Mouse (Mus musculus) cerebral cortex, adult 2 months (tissue): ENCODE measurements around the gene Cryaa.

ENCODE experiments used
- WGBS: fragments of 180-500 bp; shearing (Covaris S2); methylation state at CpG from one replicate; pipeline ENCODE4 v1.1.7; 2018; 5-methylcytosine and 5-hydroxymethylcytosine counted together

Cryaa gene

DNA sequence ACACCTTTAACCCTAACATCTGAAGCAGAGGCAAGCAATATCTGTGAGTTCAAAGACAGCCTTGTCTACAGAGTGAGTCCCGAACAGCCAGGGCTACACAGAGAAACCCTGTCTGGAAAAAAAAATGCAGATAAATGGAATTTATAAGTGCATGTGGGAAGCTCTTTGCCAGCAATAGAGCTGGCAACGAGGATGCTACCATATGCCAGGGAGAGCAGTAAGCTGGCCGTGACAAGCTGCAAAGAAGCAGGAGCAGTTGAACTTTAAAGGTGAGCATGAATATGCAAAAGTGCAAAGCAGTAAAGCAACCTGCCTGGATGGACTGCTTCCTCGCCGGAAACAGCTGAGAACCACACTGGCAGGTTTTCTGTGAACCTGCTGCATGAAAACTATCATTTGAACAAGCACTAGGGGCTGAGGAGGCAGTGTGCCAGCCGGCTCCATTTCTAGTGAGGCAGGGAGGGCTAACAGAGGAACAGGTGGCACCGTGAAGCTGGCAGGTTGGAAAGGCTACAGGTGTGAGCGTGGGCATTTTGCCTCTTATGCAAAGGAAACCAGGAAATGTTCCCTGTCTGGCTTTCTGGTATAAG is 16.9 kb upstream of the Cryaa start:
- 37% methylated on average over 8 of the region's 8 CpGs for WGBS

DNA sequence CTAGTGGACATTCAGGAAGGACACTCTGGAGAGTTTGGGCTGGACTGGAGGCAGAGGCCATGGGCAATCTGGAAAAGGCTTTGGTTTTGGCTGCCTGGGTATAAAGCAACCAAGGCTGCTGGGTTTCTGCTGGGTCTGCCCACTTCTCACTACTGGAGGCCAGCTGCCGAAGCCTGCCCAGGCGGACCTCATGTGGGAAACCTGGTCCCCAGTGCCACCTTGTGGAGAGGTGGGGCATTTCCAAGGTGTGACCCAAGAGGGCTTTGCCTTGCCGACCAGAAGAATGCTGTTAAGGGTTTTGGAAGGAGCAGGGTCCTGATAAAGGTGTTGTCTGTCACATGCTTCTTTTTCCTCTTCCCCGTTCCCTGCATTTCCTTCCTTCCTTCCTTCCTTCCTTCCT is 12.8 kb upstream of the Cryaa start:
- WGBS = 13% methylated on average over 4 of the region's 4 CpGs

DNA sequence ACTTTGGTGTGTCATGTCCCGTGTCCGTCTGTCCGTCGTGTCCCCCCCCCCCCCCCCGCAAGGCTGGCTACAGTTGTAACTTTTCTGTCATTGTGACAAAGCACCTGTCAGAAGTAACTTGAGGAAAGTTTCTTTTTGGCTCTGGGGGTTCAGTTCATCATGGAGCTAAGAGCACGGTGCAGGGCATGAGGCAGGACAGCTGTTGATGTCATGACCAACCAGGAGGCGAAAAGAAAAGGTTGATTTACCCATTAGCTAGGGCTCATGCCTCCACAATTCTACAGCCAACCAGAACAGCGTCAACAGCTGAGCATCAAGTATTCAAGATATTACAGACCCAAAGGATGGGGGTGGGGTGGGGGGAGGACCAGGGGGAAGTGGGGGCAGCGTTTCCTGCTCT is 9.3 kb upstream of the Cryaa start:
- WGBS = 78% methylated on average over 9 of the region's 9 CpGs

DNA sequence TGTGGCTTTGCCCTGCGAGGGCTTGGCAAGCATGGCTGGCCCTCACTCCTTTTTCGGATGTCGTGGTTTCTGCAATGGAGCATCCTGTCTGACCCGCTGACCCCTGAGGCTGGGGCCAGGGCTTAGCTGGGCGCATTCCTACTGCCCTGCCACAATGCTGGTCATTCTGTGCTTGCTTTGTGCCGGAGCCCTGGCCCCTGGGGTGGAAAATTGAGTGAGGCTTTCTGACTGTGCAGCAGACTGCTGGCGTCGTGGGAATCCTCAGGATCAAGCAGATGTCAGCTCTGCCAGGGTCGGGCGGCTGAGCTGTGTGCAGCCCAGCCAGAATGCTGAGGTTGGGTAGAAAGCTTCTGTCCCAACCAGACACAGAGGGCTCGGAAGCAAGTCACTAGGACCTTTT is 7.4 kb upstream of the Cryaa start:
- 44% methylated on average over 11 of the region's 11 CpGs for WGBS

DNA sequence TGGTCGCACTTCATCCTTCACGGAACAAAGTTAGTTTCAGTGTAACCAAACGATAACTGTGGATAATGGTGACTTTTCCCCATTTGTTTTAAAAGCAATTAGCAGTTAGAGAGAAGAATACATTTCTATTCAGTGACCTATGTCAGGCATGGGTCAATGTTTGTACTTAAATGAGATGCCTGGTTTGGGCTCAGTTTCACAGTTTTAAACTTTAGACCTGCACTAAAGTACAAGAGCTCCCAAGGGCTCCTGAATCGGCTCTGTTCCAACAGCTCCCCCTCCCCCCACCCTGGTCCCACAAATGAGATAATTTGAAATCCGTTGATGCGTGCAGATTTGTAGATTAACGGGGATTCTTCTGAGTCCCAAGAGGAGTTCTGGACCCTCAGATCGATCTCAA is 5.9 kb upstream of the Cryaa start:
- WGBS = 85% methylated on average over 8 of the region's 8 CpGs

DNA sequence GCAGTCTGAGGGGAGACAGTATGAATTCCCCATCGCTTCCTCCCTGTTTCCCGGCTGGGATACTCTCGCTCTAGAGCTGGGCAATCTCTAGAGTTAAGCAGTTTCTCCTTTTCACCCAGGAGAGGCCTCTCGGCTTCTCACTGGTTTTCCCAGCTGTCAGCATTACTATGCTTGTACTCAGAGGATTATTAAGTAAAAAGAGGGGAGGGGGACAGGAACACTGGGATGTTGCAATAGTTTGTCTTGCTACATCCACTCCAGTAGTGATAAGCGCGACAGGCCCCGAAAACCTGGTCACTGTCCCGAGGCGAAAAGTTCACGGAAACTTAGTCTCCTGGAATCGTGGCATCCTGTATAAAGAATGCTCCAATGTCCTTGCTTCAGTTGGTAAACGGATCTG is 5.3 kb upstream of the Cryaa start:
- 94% methylated on average over 12 of the region's 12 CpGs for WGBS

DNA sequence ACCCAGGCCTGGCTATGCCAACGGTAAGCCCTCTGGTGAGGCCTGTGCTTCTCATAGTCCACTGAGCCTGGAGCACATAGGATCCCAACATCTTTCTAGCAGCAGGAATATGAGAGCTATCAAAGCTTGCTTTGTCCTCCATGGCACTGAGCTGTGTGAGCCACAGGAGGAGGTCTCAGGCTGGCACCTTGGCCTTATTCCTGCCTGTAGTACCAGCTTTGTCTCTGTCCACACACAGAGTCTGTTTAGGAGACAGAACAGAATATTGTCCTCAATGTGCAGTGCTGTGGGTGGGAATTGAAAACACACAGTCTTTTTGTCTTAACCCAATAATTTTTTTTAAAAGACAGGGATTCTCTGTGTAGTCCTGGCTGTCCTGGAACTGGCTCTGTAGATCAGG is 3.2 kb upstream of the Cryaa start:
- WGBS = 76% methylated on average over 1 of the region's 1 CpGs

DNA sequence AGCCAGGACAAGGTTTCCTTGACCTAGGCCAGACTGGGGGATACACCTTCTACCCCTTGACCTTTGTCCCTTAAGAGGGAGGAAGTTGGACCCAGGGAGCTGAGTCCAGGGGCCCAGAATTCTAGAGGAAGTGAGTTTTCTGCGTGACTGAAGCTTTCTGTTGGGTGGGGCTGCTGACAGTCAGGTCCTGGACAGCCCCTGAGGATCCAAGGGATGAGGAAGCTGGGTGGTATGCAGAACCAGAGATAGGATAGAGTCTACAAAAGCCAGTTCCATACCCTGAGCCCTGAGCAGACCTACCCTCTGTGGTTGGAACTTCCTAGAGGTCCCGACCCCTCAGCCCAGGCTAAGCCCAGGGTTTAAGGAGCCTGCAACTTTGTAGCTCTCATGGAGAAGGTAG is 2.8 kb downstream of the Cryaa start:
- WGBS = 87% methylated on average over 2 of the region's 2 CpGs

DNA sequence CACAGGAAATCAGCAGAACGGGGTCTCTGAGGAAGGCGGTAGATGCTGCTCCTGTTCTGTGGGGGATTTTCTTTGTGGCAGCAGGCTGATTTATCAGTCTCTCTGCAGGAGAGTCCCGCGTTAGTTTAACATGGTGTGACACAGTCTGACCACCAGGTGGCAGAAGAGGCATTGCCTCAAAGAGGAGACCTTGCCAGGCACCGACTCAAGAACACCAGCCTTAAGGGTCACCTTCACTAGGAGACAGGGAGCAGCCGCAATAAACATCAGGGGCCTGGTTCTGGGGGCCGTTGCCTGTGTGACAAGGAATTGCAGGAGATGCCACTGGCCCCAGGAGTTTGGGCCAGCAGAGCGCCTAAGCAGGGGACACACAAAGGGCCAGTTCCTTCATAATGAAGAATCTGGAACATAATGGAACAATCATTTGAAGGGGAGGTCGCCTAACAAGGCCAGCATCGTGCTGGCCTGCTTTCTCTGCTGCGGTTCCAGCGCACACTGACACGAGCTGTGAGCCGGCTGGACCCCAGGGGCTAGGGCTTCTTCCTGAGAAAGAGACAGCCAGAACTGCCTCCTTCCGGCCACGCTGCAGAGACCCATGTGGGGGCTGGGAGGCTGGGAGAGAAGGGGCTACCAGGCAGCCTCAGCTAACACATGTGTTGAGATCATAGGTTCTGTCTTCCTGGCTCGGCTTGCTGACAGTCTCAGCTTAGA is 8.1 kb downstream of the Cryaa start:
- 8% methylated on average over 17 of the region's 17 CpGs for WGBS

DNA sequence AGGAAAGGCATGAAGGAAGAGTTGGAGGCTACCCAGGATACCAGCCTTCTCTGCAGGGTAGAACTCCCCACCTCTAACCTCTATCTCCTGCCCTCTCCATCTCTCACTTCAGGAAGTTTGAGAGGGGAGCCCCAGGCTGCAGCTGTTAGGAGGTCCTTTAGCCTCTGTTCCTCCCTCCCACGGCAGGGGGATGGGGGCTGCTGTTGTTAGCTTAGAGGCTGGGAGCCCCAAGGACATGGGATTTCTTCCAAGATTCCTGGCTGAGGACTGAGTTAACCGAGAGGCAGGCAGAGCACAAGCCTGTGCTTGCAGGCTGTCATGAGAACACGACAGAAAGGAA is 8.6 kb downstream of the Cryaa start:
- 15% methylated on average over 3 of the region's 3 CpGs for WGBS

DNA sequence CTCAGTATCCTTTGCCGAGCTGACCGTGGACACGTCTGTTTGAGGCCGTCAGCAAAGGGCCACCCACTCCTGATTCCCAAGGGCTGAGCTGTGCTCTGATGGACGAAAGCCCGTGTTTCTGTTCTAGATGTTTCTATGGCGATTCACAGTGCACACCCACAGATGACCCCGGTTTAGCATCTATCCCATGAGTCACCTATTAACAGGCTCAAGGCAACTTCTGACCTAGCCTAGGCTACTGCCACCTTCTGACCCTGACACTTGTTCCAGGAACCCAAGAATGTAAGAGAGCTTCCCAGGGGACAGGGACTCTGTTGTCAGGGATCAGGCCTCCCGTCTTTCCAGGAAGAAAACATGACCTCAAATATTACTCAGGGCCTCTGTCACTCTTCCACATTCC is 10.5 kb downstream of the Cryaa start:
- WGBS = 89% methylated on average over 9 of the region's 9 CpGs

DNA sequence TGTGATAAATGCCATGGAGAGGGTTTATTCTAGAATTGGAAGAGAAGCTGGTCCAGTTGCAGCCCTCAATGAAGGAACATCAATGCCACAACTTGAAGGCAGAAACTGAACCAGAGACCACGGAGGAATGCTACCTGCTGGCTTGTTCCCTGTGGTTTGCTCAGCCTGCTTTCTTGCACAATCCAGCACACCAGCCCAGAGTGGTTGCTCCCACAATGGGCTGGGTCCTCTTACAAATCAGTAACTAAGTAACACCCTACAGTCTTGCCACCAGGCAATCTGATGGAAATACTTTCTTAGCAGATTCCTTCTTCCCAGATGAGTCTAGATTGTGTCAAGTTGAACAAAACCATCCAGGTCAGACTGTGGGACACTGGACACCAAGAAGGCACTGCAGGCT is 12.0 kb downstream of the Cryaa start:
- WGBS = 83% methylated on average over 1 of the region's 1 CpGs

DNA sequence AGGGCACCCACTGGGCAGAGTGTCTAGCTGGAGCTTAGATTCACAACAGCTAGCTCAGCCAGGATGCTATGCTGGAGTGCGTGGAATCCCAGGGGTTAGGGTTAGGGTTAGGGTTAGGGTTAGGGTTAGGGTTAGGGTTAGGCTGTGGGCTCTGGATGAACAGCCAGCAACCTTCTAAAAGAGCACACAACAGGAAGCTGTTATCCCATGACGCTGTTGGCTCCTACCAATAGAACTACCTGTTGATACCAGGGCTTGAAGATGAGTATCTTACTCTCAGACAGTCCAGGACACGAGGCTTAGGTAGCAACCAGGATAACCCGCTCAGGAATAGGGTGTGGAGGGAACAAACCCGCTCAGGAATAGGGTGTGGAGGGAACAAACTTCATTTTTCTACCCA is 15.3 kb downstream of the Cryaa start:
- WGBS = 43% methylated on average over 5 of the region's 5 CpGs

DNA sequence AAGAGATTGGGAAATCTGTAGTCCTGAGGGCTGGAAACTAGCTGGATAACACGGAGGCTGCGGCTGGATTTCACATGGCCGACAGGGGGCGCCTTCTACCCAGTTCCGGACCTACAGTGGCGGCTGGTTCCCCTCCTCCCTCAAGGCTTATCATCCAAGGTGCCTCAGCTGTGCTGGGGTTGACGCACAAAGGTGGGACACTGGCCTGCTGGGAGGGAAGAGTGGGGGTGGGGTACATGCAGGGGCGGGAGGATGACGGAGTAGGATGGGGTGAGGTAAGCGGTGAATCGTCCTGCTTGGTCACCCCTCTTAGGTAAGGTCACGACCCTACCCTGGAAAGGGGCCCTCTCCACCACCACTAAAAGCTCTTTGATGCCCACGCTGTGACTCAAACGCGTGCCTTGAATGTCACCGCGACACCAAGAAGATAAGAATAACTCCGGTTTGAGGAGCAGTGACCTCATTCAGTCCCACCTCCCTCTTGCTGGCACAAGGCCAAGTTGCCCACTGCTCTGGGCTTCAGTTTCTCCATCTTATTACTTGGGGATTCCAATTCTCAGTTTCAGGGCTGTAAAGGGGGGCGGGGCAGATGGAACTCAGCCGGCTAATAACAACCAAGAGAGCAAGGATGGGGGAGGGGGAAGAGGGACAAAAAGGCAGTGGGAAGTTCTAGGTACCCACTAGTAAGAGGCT is 15.9 kb downstream of the Cryaa start:
- 6% methylated on average over 20 of the region's 20 CpGs for WGBS

DNA sequence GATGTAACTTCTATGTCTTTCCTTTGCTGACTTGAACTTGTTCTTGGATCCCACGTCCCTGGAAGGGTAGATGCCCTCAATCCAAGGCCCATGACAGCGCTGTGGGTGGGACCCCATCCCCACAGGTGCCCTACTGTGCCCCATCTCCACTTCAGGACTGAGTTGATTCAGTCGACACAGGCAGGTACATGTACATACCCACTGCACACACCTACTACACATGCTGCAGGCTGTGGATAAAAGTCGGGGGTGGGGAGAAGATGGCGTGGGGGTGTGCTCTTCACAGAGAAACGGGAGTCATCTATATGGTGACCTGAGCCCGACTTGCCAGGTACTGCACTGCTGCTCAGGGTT is 16.4 kb downstream of the Cryaa start:
- 63% methylated on average over 7 of the region's 7 CpGs for WGBS

DNA sequence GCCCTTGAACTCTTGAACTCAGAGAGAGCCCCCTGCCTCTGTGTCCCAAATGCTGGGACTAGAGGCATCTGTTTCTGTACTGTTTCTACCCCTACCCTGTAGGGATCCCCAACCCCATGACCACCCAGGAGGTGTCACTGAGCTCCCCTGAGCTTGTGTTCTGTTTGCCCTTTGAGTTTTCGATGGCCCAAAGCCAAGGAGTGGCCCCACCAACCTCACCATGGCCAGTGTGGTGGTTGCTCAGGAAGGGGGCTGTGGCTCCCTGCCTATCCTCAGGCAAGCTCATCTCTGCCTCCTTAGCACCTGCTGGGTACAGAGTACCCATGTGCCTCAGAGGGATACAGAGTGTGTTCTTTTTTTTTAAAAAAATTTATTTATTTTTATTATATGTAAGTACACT is 17.3 kb downstream of the Cryaa start:
- 97% methylated on average over 1 of the region's 1 CpGs for WGBS

DNA sequence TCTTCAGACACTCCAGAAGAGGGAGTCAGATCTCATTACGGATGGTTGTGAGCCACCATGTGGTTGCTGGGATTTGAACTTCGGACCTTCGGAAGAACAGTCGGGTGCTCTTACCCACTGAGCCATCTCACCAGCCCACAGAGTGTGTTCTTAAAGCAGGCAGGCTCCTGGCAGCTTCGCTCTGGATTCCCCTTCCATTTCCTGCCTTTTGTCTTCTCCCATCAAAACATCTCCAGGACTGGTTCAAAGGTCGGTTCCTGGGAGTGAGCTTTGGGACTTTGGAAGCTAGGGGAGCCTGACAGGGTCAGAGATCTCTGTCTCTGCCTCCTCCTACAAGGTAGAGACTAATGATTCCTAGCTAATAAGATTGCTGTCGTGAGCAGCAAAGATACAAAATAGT is 17.7 kb downstream of the Cryaa start:
- WGBS = 91% methylated on average over 7 of the region's 7 CpGs

DNA sequence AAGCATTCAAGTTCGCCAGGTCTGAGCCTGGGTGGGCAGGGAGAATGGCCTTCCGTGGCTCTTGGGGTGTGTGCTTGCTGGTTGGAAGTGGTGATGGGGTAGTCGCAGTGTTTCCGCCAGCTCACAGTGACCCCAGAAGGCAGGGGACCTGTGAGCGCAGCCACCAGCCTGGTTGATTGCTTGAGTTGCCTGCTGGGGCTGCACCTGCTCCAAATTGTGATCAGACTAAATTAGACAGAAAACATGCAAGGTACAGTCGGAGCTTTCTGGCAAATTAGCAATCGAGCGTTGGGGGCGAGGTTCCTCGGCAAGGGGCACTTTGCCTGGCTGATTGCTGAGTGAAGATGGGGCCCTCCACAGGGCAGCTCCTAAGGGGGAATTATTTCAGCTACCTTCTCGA is 20.7 kb downstream of the Cryaa start:
- WGBS = 54% methylated on average over 11 of the region's 11 CpGs

DNA sequence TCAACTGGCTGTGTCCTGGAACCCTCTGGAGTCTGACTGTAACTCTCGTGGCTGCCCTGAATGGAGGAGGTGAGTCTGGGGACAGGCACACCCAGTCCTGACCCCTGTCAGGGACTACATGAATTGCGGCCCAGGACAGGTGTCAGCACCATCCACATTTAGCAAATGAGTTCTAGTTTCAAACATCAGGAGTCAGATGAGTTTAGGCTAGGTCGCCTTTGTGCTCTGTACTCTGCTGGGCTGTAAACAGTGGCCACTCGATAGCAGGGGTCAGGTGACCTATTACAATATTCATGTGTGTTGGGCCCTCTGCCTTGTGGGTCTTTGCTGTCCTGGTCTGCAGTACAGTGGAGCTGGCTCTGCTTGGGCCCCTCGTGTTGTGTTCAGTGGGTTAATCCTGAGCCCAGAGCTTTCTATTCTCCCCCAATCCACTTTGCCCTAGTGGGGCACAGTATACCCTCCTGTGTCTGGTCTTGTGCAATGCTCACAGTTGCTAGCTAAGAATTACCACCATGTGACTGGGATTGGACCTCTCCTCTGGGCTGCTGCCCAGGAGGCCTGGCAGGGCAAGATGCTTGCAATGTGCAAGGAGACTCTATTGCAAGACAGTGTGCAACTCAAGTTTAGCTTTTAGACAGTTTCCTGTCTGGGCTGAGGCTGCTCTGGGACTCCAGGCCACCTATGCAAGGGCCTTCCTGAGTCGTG is 25.8 kb downstream of the Cryaa start:
- 81% methylated on average over 6 of the region's 6 CpGs for WGBS

DNA sequence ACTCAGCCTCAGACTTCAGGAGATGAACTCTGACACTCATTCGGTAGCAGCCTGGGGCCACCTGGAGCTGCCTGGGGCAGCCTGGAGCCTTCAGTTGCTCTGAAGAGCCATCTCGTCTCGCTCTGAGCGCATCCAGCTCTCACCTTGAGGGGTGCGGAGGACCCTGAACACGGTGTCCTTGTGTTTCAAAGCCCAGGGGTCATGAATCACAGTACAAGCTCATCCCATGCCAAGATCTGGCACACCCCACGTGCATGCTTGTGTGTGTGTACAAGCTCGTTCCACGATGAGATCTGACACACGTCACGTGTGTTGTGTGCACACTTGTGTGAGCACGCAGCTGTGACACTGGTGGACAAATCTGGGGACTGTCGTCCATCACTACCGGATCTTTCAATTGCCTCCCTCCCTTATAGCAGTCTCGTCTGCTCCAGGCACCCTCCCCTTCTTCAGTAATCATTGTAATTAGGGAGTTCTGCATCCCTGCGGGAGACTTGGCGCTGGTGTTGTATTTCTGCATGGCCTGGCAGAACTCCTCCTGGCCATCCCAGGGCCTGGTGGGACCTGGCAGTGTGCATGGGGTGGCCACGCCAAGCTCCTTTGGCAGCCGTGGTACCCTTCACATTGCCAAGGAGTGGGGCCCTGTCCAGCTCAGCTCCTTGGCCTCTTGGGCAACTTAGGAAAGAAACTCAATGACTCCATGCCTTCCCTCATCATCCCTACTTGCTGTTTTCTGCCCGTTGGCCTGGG is 27.8 kb downstream of the Cryaa start:
- WGBS = 64% methylated on average over 20 of the region's 20 CpGs

DNA sequence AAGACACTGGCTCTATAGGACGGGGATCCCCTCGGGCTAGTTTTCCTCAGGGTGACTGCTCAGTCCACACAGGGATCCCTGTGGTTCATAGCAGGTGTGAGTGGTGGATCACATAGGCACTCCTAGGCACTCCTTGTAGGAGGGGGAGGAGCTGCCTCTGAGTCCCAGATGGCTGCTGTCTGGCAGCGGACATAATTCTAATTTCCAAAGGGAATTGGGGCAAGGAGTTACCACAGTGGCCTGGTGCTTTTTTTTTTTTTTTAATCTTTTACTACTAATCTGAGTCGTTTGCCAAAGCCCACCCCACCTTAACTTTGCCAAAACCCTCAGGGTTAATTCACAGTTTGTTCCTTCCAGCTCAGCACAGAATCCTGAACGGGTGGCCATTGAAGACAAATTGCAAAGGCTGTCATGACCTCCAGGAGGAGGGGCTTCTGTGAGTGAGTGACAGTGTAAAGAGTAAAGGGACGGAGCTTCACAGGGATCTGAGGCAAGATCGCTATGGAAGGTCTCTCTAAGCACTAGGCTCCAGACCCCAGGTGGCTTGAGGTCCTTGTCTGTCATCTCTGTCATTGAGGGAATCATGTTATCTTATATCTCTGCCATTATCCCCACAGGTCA is 31.6 kb downstream of the Cryaa start:
- 64% methylated on average over 7 of the region's 7 CpGs for WGBS

DNA sequence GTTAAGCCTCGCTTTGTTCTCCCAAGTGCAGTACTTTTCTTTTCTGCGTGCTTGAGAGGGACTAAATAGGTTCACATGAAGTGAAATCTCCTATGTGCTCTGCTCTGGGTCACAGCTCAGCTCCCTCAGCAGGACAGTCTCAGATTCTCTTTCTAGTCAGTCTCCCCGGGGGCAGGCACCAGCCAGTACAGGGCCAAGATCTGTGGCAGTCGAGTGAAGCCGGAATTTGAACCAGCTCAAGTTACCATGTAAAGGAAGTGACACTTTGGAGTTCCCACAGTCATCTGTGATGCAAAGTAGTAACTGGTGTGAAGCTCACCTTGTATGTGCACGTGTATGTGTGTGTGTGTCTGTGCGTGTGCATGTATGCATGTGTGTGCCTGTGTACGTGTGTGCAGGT is 32.8 kb downstream of the Cryaa start:
- 85% methylated on average over 8 of the region's 8 CpGs for WGBS
